Mouse (Mus musculus): ENCODE data around the gene Slc9a4. TPM values are rescaled to one million over a fixed set of nuclear protein-coding genes. Genes with fewer than 3 reads are reported as not detected.
A peak's percentile ranks its signal among the peaks of the same experiment; 100 is the strongest.
"Not testable (repeated sequence)": the region's sequence is repeated elsewhere in the genome, so short reads cannot be mapped to it uniquely, and the experiment has no call there.

Slc9a4 gene
- not detected for polyA plus RNA-seq (2021)

DNA sequence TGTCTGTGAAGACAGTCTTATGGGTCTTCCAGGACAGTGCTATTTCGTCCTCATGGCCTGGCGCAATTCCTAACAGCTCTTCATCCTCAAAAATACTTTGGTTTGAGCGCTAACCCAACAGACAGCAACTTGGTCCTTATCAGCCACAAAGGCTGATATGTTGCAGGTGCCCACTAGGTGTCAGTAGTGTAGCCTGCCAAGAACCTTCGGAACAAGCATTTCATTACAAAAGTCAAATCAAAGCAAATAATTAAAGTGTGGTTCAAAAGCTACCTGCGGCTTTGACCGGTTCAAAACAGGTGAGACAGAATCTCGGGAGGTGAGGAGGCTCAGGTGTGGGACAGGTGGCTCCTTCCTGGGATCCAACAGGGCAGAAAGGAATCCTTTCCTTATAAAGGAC, at the start of gene Slc9a4:
TSS of gene Slc9a4 (plus strand) at position 298 of the 400 bp plus-strand sequence.
- ChIA-PET POLR2A (no interaction called here), CTCF (interaction anchor here (0.6 to 2.5 kb wide), 8 partner anchors 9 to 174 kb away, joined by 3 to 14 read pairs (median 4); no protein-coding TSS in a partner anchor)
- in situ Hi-C loops (cut with MboI; ENCODE audit: low pct_unique_long_range_greater_than_20kb), result loop anchor here (5.0 to 10.0 kb wide), 2 partner anchors 73 to 185 kb away; no protein-coding TSS in a partner anchor
- peak; percentile 91 for TF ChIP-seq CTCF (IDR thresholded peaks at IDR 0.05)
- ATAC-seq (no peak), DNase-seq (ENCODE audit: low read depth, low spot score) (no peak)
- peaks cover 13% of the 10 kb centered on the region for H3K27me3 ChIP-seq

DNA sequence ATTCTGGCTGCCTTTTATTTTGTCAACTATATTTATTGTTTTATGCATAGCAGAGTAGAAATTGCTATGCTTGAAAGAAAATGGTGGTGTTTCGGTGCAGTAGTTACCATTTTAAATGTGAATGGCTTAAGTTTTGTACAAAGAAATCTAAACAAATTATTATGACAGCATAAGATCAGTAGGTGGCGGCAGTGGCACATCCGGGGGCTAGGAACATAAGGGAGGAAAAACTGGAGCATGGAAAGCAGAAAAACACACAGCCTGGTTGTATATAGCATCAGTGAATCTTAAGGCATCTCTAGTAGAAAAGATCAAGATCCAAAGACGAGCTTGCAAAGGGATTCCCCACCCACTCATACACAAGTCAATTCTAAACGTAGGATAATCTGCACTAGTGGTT, 42.3 kb upstream of the Slc9a4 start:
- no peak for ATAC-seq
- no peak for DNase-seq (ENCODE audit: low read depth, low spot score)
- TF ChIP-seq CTCF (IDR thresholded peaks at IDR 0.05), result peak; percentile 39
- POLR2A ChIA-PET, result no interaction called here
- in situ Hi-C loops (cut with MboI; ENCODE audit: low pct_unique_long_range_greater_than_20kb), result loop anchor here (5.0 kb wide), 1 partner anchor 435 kb away; no protein-coding TSS in a partner anchor
- no peaks in the 10 kb centered on the region for H3K27me3 ChIP-seq
- CTCF ChIA-PET, result interaction anchor here (1.3 to 2.3 kb wide), 2 partner anchors 11 kb away, joined by 5 read pairs; no protein-coding TSS in a partner anchor

- TF ChIP-seq CTCF (IDR thresholded peaks at IDR 0.05), result peak; percentile 47
- H3K27me3 ChIP-seq, result no peaks in the 10 kb centered on the region
- ATAC-seq (no peak), DNase-seq (ENCODE audit: low read depth, low spot score) (no peak)
- ChIA-PET POLR2A (no interaction called here), CTCF (interaction anchor here (0.8 to 2.2 kb wide), 3 partner anchors 163 to 164 kb away, joined by 4 to 8 read pairs (median 8); no protein-coding TSS in a partner anchor)
- in situ Hi-C loops (cut with MboI; ENCODE audit: low pct_unique_long_range_greater_than_20kb), result loop anchor here (5.0 to 10.0 kb wide), 2 partner anchors 162 to 530 kb away; no protein-coding TSS in a partner anchor
These were observed 35.2 kb upstream of the Slc9a4 start for GRCm38 (mm10) chr1:40544650-40545049.

GRCm38 (mm10) chr1:40546645-40547044, 33.2 kb upstream of the Slc9a4 start:
- ATAC-seq (no peak), DNase-seq (ENCODE audit: low read depth, low spot score) (no peak)
- H3K27me3 ChIP-seq, result peaks cover 6% of the 10 kb centered on the region
- in situ Hi-C loops (cut with MboI; ENCODE audit: low pct_unique_long_range_greater_than_20kb), result loop anchor here (10.0 kb wide), 1 partner anchor 532 kb away; no protein-coding TSS in a partner anchor
- POLR2A ChIA-PET, result no interaction called here
- no peak for TF ChIP-seq CTCF (IDR thresholded peaks at IDR 0.05)
- CTCF ChIA-PET, result interaction anchor here (2.1 kb wide), 1 partner anchor 166 kb away, joined by 8 read pairs; no protein-coding TSS in a partner anchor

GRCm38 (mm10) chr1:40547064-40547572, 32.8 kb upstream of the Slc9a4 start:
- H3K27me3 ChIP-seq, result peaks cover 6% of the 10 kb centered on the region
- no peak for ATAC-seq
- in situ Hi-C loops (cut with MboI; ENCODE audit: low pct_unique_long_range_greater_than_20kb), result loop anchor here (10.0 kb wide), 1 partner anchor 532 kb away; no protein-coding TSS in a partner anchor
- ChIA-PET CTCF (no interaction called here), POLR2A (no interaction called here)
- TF ChIP-seq CTCF (IDR thresholded peaks at IDR 0.05), result no peak
- DNase-seq (ENCODE audit: low read depth, low spot score), result no peak

- ChIA-PET CTCF (interaction anchor here (0.9 to 1.7 kb wide), 2 partner anchors 9 to 87 kb away, joined by 3 to 5 read pairs; no protein-coding TSS in a partner anchor), POLR2A (no interaction called here)
- H3K27me3 ChIP-seq, result peaks cover 6% of the 10 kb centered on the region
- no peak for TF ChIP-seq CTCF (IDR thresholded peaks at IDR 0.05)
- DNase-seq (ENCODE audit: low read depth, low spot score), result no peak
- in situ Hi-C loops (cut with MboI; ENCODE audit: low pct_unique_long_range_greater_than_20kb), result loop anchor here (10.0 kb wide), 1 partner anchor 533 kb away; no protein-coding TSS in a partner anchor
- no peak for ATAC-seq
These were observed 32.1 kb upstream of the Slc9a4 start for GRCm38 (mm10) chr1:40547762-40548161.

DNA sequence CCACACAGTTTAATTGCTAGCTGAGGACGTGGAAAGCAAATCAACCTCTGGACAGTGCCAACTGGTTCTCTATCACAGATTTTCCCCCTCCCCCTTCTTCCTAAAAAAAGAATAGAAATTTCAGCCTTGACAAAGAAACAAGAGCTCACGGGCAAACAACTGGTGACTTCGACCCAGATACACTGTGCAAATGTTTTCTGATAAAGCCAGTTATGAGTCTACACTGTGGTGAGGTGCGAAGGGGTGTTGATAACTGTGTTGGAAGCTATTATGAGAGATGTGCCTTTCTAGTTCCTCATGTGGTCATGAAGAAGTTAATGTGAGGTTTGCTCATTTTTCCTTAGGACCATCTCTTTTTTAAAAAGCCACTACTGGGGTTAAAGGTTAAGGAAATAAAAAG, 10.5 kb upstream of the Slc9a4 start:
- no peak for DNase-seq (ENCODE audit: low read depth, low spot score)
- TF ChIP-seq CTCF (IDR thresholded peaks at IDR 0.05), result no peak
- in situ Hi-C loops (cut with MboI; ENCODE audit: low pct_unique_long_range_greater_than_20kb), result no loop called here
- CTCF ChIA-PET, result interaction anchor here (1.1 to 4.0 kb wide), 2 partner anchors 10 to 15 kb away, joined by 3 to 14 read pairs; partner anchors contain the start of gene Slc9a4
- POLR2A ChIA-PET, result interaction anchor here (0.5 kb wide), 1 partner anchor 974 kb away, joined by 3 read pairs; no protein-coding TSS in a partner anchor
- ATAC-seq, result no peak
- peaks cover 3% of the 10 kb centered on the region for H3K27me3 ChIP-seq

GRCm38 (mm10) chr1:40580269-40580668, 388 bp downstream of the Slc9a4 start:
- H3K27me3 ChIP-seq, result peaks cover 13% of the 10 kb centered on the region
- no peak for ATAC-seq
- DNase-seq (ENCODE audit: low read depth, low spot score), result no peak
- TF ChIP-seq CTCF (IDR thresholded peaks at IDR 0.05), result no peak
- in situ Hi-C loops (cut with MboI; ENCODE audit: low pct_unique_long_range_greater_than_20kb), result loop anchor here (5.0 to 10.0 kb wide), 2 partner anchors 72 to 185 kb away; no protein-coding TSS in a partner anchor
- CTCF ChIA-PET, result interaction anchor here (1.2 to 2.5 kb wide), 5 partner anchors 9 to 78 kb away, joined by 3 to 14 read pairs (median 4); no protein-coding TSS in a partner anchor
- POLR2A ChIA-PET, result no interaction called here

DNA sequence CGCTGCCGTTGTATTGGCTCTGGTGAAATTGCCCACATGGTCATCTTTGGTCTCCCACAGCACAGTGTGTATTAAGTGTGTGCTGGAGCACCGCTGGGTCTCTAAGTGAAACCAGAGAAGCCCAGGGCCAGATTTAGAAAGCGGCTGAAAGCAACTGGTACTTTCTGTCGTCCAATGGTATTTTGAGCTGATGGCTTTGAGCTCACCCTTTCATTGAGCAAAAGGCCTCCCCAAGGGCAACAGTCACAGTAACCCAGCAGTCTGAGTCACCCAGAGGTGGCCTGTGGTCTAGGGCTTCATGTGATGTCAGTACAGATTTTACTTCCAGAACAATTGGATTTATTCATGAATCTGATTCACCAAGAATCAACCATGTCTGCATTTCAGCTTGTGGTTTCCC, 6.9 kb downstream of the Slc9a4 start:
- peak; percentile 13 for DNase-seq (ENCODE audit: low read depth, low spot score)
- ChIA-PET CTCF (interaction anchor here (1.7 kb wide), 1 partner anchor 9 kb away, joined by 4 read pairs; no protein-coding TSS in a partner anchor), POLR2A (no interaction called here)
- no peak for ATAC-seq
- H3K27me3 ChIP-seq, result peaks cover 1% of the 10 kb centered on the region
- TF ChIP-seq CTCF (IDR thresholded peaks at IDR 0.05), result no peak
- in situ Hi-C loops (cut with MboI; ENCODE audit: low pct_unique_long_range_greater_than_20kb), result loop anchor here (10.0 kb wide), 1 partner anchor 178 kb away; no protein-coding TSS in a partner anchor

- no peak for DNase-seq (ENCODE audit: low read depth, low spot score)
- no peak for ATAC-seq
- CTCF ChIA-PET, result no interaction called here
- H3K27me3 ChIP-seq, result no peaks in the 10 kb centered on the region
- POLR2A ChIA-PET, result no interaction called here
- in situ Hi-C loops (cut with MboI; ENCODE audit: low pct_unique_long_range_greater_than_20kb), result no loop called here
- no peak for TF ChIP-seq CTCF (IDR thresholded peaks at IDR 0.05)
These were observed 11.1 kb downstream of the Slc9a4 start for GRCm38 (mm10) chr1:40590931-40591330.

GRCm38 (mm10) chr1:40597822-40598221, 17.9 kb downstream of the Slc9a4 start:
- ATAC-seq, result no peak
- TF ChIP-seq CTCF (IDR thresholded peaks at IDR 0.05), result no peak
- ChIA-PET POLR2A (no interaction called here), CTCF (interaction anchor here (0.9 kb wide), 1 partner anchor 10 kb away, joined by 3 read pairs; no protein-coding TSS in a partner anchor)
- in situ Hi-C loops (cut with MboI; ENCODE audit: low pct_unique_long_range_greater_than_20kb), result no loop called here
- DNase-seq (ENCODE audit: low read depth, low spot score), result no peak
- H3K27me3 ChIP-seq, result no peaks in the 10 kb centered on the region

- DNase-seq (ENCODE audit: low read depth, low spot score); POLR2A ChIA-PET; H3K27me3 ChIP-seq; ATAC-seq; in situ Hi-C loops (cut with MboI; ENCODE audit: low pct_unique_long_range_greater_than_20kb): not testable (repeated sequence)
- CTCF ChIA-PET, result interaction anchor here (1.6 kb wide), 1 partner anchor 15 kb away, joined by 4 read pairs; no protein-coding TSS in a partner anchor
These were observed 19.8 kb downstream of the Slc9a4 start for GRCm38 (mm10) chr1:40599661-40600060.
